In genomic region chr6:87393466-87394205, GRCm38 (mm10) we compare ENCODE assay signal across 18 mouse cellular contexts. TPM values are rescaled to one million over a fixed set of nuclear protein-coding genes. Genes with fewer than 3 reads are reported as not detected.
DNase-seq lines count a peak whose midpoint lies in the region; ATAC-seq and TF ChIP-seq lines count a peak whose summit lies in the region.
"Had no signal": no experiment of that assay in that cellular context is flagged by ENCODE, and none has a peak within 500 bp of the region (broad histone marks: within the 10 kb centered on the region; RNA-seq: fewer than 3 reads in every experiment).

No protein-coding gene starts in this region.

- no peak for TF ChIP-seq CTCF in kidney, postnatal 0 days (IDR thresholded peaks at IDR 0.05; ENCODE audit: low read depth)
- no peak for TF ChIP-seq CTCF in stomach, postnatal 0 days (IDR thresholded peaks at IDR 0.05; ENCODE audit: low read depth)

- H3K9ac ChIP-seq in intestine, embryonic 15.5 days, result no peak overlapping the region
- H3K9ac ChIP-seq in kidney, postnatal 0 days (ENCODE audit: low read depth, low read length), result no peak overlapping the region
- H3K9ac ChIP-seq in liver, embryonic 15.5 days, result no peak overlapping the region
- no peak overlapping the region for H3K9ac ChIP-seq in stomach, postnatal 0 days (ENCODE audit: low read length)
- H3K9ac ChIP-seq: neural tube, embryonic 15.5 days had no signal

- peaks cover 3% of the 10 kb centered on the region; the same call in 1 of the 2 replicates for H3K4me1 ChIP-seq in intestine, embryonic 15.5 days (replicated peaks)
- H3K4me1 ChIP-seq in kidney, postnatal 0 days (replicated peaks; ENCODE audit: insufficient read depth, low read length), result 0 out of 2 replicates have a peak, but pooled peaks cover 2% of the 10 kb centered on the region
- peaks cover 14% of the 10 kb centered on the region for H3K4me1 ChIP-seq in liver, embryonic 15.5 days (replicated peaks)
- no peaks in the 10 kb centered on the region for H3K4me1 ChIP-seq in stomach, postnatal 0 days (replicated peaks; ENCODE audit: control insufficient read depth, insufficient read depth)
- H3K4me1 ChIP-seq: limb, embryonic 10.5 days; neural tube, embryonic 15.5 days had no signal

- H3K4me2 ChIP-seq in intestine, embryonic 15.5 days (replicated peaks), result no peak overlapping the region
- no peak overlapping the region for H3K4me2 ChIP-seq in kidney, postnatal 0 days (ENCODE audit: low read length)
- no peak overlapping the region for H3K4me2 ChIP-seq in liver, embryonic 15.5 days
- H3K4me2 ChIP-seq in stomach, postnatal 0 days (replicated peaks; ENCODE audit: low read depth), result no peak overlapping the region
- H3K4me2 ChIP-seq: neural tube, embryonic 15.5 days had no signal

- no peaks in the 10 kb centered on the region for H3K36me3 ChIP-seq in intestine, embryonic 15.5 days
- no peaks in the 10 kb centered on the region for H3K36me3 ChIP-seq in kidney, postnatal 0 days (ENCODE audit: insufficient read depth, low read length)
- H3K36me3 ChIP-seq in liver, embryonic 15.5 days (replicated peaks), result no peaks in the 10 kb centered on the region
- no peaks in the 10 kb centered on the region for H3K36me3 ChIP-seq in stomach, postnatal 0 days (ENCODE audit: control insufficient read depth, insufficient read depth, low read length)
- H3K36me3 ChIP-seq: limb, embryonic 10.5 days; neural tube, embryonic 15.5 days had no signal

- WGBS in intestine, embryonic 15.5 days, result 57% methylated on average over 8 of the region's 8 CpGs
- 48% methylated on average over 8 of the region's 8 CpGs for WGBS in kidney, postnatal 0 days
- WGBS in liver, embryonic 15.5 days (ENCODE audit: insufficient replicate concordance), result 30% methylated on average over 8 of the region's 8 CpGs
- 51% methylated on average over 8 of the region's 8 CpGs for WGBS in stomach, postnatal 0 days

- ATAC-seq in intestine, embryonic 15.5 days, result peak; percentile 90
- peak; percentile 72; the same call in 1 of the 2 replicates for ATAC-seq in kidney, postnatal 0 days (replicated peaks; ENCODE audit: low FRiP score, low read depth)
- peak; percentile 56 for ATAC-seq in liver, embryonic 15.5 days (ENCODE audit: insufficient read depth)
- ATAC-seq in stomach, postnatal 0 days (ENCODE audit: low FRiP score, low TSS enrichment), result no peak

- no peak overlapping the region for H3K27ac ChIP-seq in intestine, embryonic 15.5 days
- H3K27ac ChIP-seq in kidney, postnatal 0 days, result no peak overlapping the region
- H3K27ac ChIP-seq in liver, embryonic 15.5 days (replicated peaks), result no peak overlapping the region
- no peak overlapping the region for H3K27ac ChIP-seq in stomach, postnatal 0 days (replicated peaks)
- H3K27ac ChIP-seq: limb, embryonic 10.5 days; neural tube, embryonic 15.5 days had no signal

- no peak overlapping the region for H3K4me3 ChIP-seq in intestine, embryonic 15.5 days (replicated peaks)
- no peak overlapping the region for H3K4me3 ChIP-seq in kidney, postnatal 0 days (replicated peaks; ENCODE audit: low read depth, low read length)
- H3K4me3 ChIP-seq in liver, embryonic 15.5 days (replicated peaks), result no peak overlapping the region
- H3K4me3 ChIP-seq in stomach, postnatal 0 days (ENCODE audit: low read depth, low read length), result no peak overlapping the region
- H3K4me3 ChIP-seq: erythroblast, embryonic 14.5 days; limb, embryonic 10.5 days; megakaryocyte, embryonic 14.5 days; neural tube, embryonic 15.5 days had no signal

- no peak for TF ChIP-seq EP300 in stomach, postnatal 0 days (optimal IDR thresholded peaks at IDR 0.05)

- no peaks in the 10 kb centered on the region for H3K9me3 ChIP-seq in intestine, embryonic 15.5 days
- no peaks in the 10 kb centered on the region for H3K9me3 ChIP-seq in kidney, postnatal 0 days (replicated peaks; ENCODE audit: low read length)
- H3K9me3 ChIP-seq in liver, embryonic 15.5 days (replicated peaks), result no peaks in the 10 kb centered on the region
- no peaks in the 10 kb centered on the region for H3K9me3 ChIP-seq in stomach, postnatal 0 days (ENCODE audit: control insufficient read depth, low read length)
- H3K9me3 ChIP-seq: limb, embryonic 10.5 days; megakaryocyte, embryonic 14.5 days; neural tube, embryonic 15.5 days had no signal

- no peaks in the 10 kb centered on the region for H3K27me3 ChIP-seq in intestine, embryonic 15.5 days (replicated peaks)
- 0 out of 2 replicates have a peak, but pooled peaks cover 3% of the 10 kb centered on the region for H3K27me3 ChIP-seq in kidney, postnatal 0 days (ENCODE audit: insufficient read depth, low read length)
- no peaks in the 10 kb centered on the region for H3K27me3 ChIP-seq in liver, embryonic 15.5 days
- H3K27me3 ChIP-seq in stomach, postnatal 0 days (ENCODE audit: control insufficient read depth, insufficient read depth, low read length), result no peaks in the 10 kb centered on the region
- H3K27me3 ChIP-seq: neural tube, embryonic 15.5 days had no signal

- DNase-seq in kidney, postnatal 0 days (ENCODE audit: low spot score), result no peak
- DNase-seq in stomach, postnatal 0 days (ENCODE audit: low spot score), result peak; percentile 10
- no peak for DNase-seq in adrenal gland, adult 8-10 months
- DNase-seq in retina, embryonic 14.5 days (ENCODE audit: low spot score), result no peak
- DNase-seq in thymus, postnatal 4 days, result no peak
- DNase-seq: adrenal gland, postnatal 25 days; right cerebral cortex, postnatal 14 days; thymus, postnatal 14 days had no signal

RNA-seq across cellular contexts. Expression of gene Gkn3, which starts 4.9 kb away (rescaled TPM):
- polyA plus RNA-seq in intestine, embryonic 15.5 days (2015; fragmentation: Nextera tagmentation; extraction: Ambion mirVana), result 0.68 and 0.93 TPM in 2 replicates
- polyA plus RNA-seq in kidney, postnatal 0 days (2015; fragmentation: Nextera tagmentation; extraction: Ambion mirVana), result 0.70 and 1.0 TPM in 2 replicates
- not detected in 2 replicates for polyA plus RNA-seq in liver, embryonic 15.5 days (2015; fragmentation: Nextera tagmentation; extraction: Ambion mirVana)
- 73.4 and 107 TPM in 2 replicates for polyA plus RNA-seq in stomach, postnatal 0 days (2015; fragmentation: Nextera tagmentation; extraction: Ambion mirVana)
- total RNA-seq in adrenal gland, adult 8-10 months (2022), result under 1 TPM in 2 of 4 experiments, not detected in 2; 0.59 to 0.99 TPM
- total RNA-seq: adrenal gland, postnatal 25 days; monocyte, adult 5-6 weeks had no signal
- polyA plus RNA-seq: erythroblast, embryonic 14.5 days; limb, embryonic 10.5 days had no signal

RNA-seq across cellular contexts. Expression of gene Gkn2, which starts 20.5 kb away (rescaled TPM):
- 0.21 TPM in 1 of 2 replicates, not detected in the other for polyA plus RNA-seq in intestine, embryonic 15.5 days (2015; fragmentation: Nextera tagmentation; extraction: Ambion mirVana)
- polyA plus RNA-seq in kidney, postnatal 0 days (2015; fragmentation: Nextera tagmentation; extraction: Ambion mirVana), result not detected in 2 replicates
- not detected in 2 replicates for polyA plus RNA-seq in liver, embryonic 15.5 days (2015; fragmentation: Nextera tagmentation; extraction: Ambion mirVana)
- polyA plus RNA-seq in stomach, postnatal 0 days (2015; fragmentation: Nextera tagmentation; extraction: Ambion mirVana), result 6,164 and 6,292 TPM in 2 replicates
- total RNA-seq in adrenal gland, adult 8-10 months (2022), result not detected
- total RNA-seq: adrenal gland, postnatal 25 days; gastrocnemius, postnatal 4 days; layer of hippocampus, postnatal 10 days; monocyte, adult 5-6 weeks had no signal
- polyA plus RNA-seq: erythroblast, embryonic 14.5 days; heart, postnatal 0 days; limb, embryonic 10.5 days; neural tube, embryonic 15.5 days had no signal

RNA-seq across cellular contexts. Expression of gene Bmp10, which starts 35.2 kb away (rescaled TPM):
- polyA plus RNA-seq in intestine, embryonic 15.5 days (2015; fragmentation: Nextera tagmentation; extraction: Ambion mirVana), result not detected in 2 replicates
- polyA plus RNA-seq in kidney, postnatal 0 days (2015; fragmentation: Nextera tagmentation; extraction: Ambion mirVana), result not detected in 2 replicates
- polyA plus RNA-seq in liver, embryonic 15.5 days (2015; fragmentation: Nextera tagmentation; extraction: Ambion mirVana), result 0.13 and 0.20 TPM in 2 replicates
- not detected in 2 replicates for polyA plus RNA-seq in stomach, postnatal 0 days (2015; fragmentation: Nextera tagmentation; extraction: Ambion mirVana)
- not detected for total RNA-seq in adrenal gland, adult 8-10 months (2022)
- total RNA-seq: adrenal gland, postnatal 25 days; gastrocnemius, postnatal 4 days; monocyte, adult 5-6 weeks had no signal
- polyA plus RNA-seq: erythroblast, embryonic 14.5 days; limb, embryonic 10.5 days; neural tube, embryonic 15.5 days had no signal

RNA-seq across cellular contexts. Expression of gene Gkn1, which starts 42.9 kb away (rescaled TPM):
- 0.21 and 0.41 TPM in 2 replicates for polyA plus RNA-seq in intestine, embryonic 15.5 days (2015; fragmentation: Nextera tagmentation; extraction: Ambion mirVana)
- polyA plus RNA-seq in kidney, postnatal 0 days (2015; fragmentation: Nextera tagmentation; extraction: Ambion mirVana), result not detected in 2 replicates
- not detected in 2 replicates for polyA plus RNA-seq in liver, embryonic 15.5 days (2015; fragmentation: Nextera tagmentation; extraction: Ambion mirVana)
- 3,206 and 3,289 TPM in 2 replicates for polyA plus RNA-seq in stomach, postnatal 0 days (2015; fragmentation: Nextera tagmentation; extraction: Ambion mirVana)
- not detected for total RNA-seq in adrenal gland, adult 8-10 months (2022)
- total RNA-seq: adrenal gland, postnatal 25 days; gastrocnemius, postnatal 4 days; layer of hippocampus, postnatal 10 days; monocyte, adult 5-6 weeks had no signal
- polyA plus RNA-seq: erythroblast, embryonic 14.5 days; heart, postnatal 0 days; limb, embryonic 10.5 days; neural tube, embryonic 15.5 days had no signal

RNA-seq across cellular contexts. Expression of gene Antxr1, which starts 58.0 kb away (rescaled TPM):
- polyA plus RNA-seq in intestine, embryonic 15.5 days (2015; fragmentation: Nextera tagmentation; extraction: Ambion mirVana), result 5.9 and 6.5 TPM in 2 replicates
- polyA plus RNA-seq in kidney, postnatal 0 days (2015; fragmentation: Nextera tagmentation; extraction: Ambion mirVana), result 5.0 and 5.2 TPM in 2 replicates
- polyA plus RNA-seq in liver, embryonic 15.5 days (2015; fragmentation: Nextera tagmentation; extraction: Ambion mirVana), result 0.47 and 0.54 TPM in 2 replicates
- 5.9 and 6.9 TPM in 2 replicates for polyA plus RNA-seq in stomach, postnatal 0 days (2015; fragmentation: Nextera tagmentation; extraction: Ambion mirVana)
- 10 to 100 TPM; 13.9 to 22.5 (median 18.3) TPM for total RNA-seq in adrenal gland, adult 8-10 months (2022)
- total RNA-seq: monocyte, adult 5-6 weeks had no signal
- polyA plus RNA-seq: erythroblast, embryonic 14.5 days had no signal

Comparison
In these comparisons a context has a peak if more than half of its experiments do, and no peak if none do; other contexts are left out.
1. RNA of gene Gkn3, which starts 4.9 kb away (polyA plus RNA-seq): 73.4 to 107 TPM in stomach, postnatal 0 days; 0.70 to 1.0 TPM in kidney, postnatal 0 days, 0.68 to 0.93 TPM in intestine, embryonic 15.5 days and not detected in liver, embryonic 15.5 days; every median in the first group is over 10 times any median in the second.
2. RNA of gene Gkn2, which starts 20.5 kb away (polyA plus RNA-seq): 6,164 to 6,292 TPM in stomach, postnatal 0 days; 0.21 TPM in intestine, embryonic 15.5 days, not detected in kidney, postnatal 0 days and not detected in liver, embryonic 15.5 days; every median in the first group is over 1,000 times any median in the second.